Comparison of ENCODE assay signal across 8 mouse cellular contexts in genomic region chr14:118088437-118089207, GRCm38 (mm10). TPM values are rescaled to one million over a fixed set of nuclear protein-coding genes. Genes with fewer than 3 reads are reported as not detected.
DNase-seq lines count a peak whose midpoint lies in the region; ATAC-seq and TF ChIP-seq lines count a peak whose summit lies in the region.

No protein-coding gene starts in this region.

- peak; percentile 31 to 41 for DNase-seq in adrenal gland, postnatal 36 days
- no peak for DNase-seq in adrenal gland, postnatal 25 days
- no peak for DNase-seq in forebrain, embryonic 11.5 days (ENCODE audit: low spot score)
- DNase-seq in ovary, adult 18-20 months (ENCODE audit: low spot score), result no peak
- DNase-seq in natural killer cell, adult 2 months (ENCODE audit: low spot score in 2 of 2), result no peak

- peak; percentile 63 for ATAC-seq in forebrain, embryonic 11.5 days (replicated peaks; ENCODE audit: low FRiP score)
- peak; percentile 77 for ATAC-seq in intestine, embryonic 15.5 days
- ATAC-seq in megakaryocyte progenitor cell, adult 5-6 weeks (replicated peaks; ENCODE audit: poor library complexity), result peak; percentile 69

- peak overlapping the region; percentile 89 for H3K4me3 ChIP-seq in ES-Bruce4 (ENCODE audit: low read depth, low read length)
- H3K4me3 ChIP-seq in forebrain, embryonic 11.5 days (ENCODE audit: low read depth, low read length), result peak overlapping the region; percentile 62
- H3K4me3 ChIP-seq in intestine, embryonic 15.5 days (replicated peaks), result peak overlapping the region; percentile 53

- H3K4me1 ChIP-seq in ES-Bruce4 (ENCODE audit: control insufficient read depth, insufficient read depth, low read length), result no peaks in the 10 kb centered on the region
- 0 out of 2 replicates have a peak, but pooled peaks cover 3% of the 10 kb centered on the region for H3K4me1 ChIP-seq in forebrain, embryonic 11.5 days (replicated peaks; ENCODE audit: control insufficient read depth, insufficient read depth, low read length)
- 0 out of 2 replicates have a peak, but pooled peaks cover 3% of the 10 kb centered on the region for H3K4me1 ChIP-seq in intestine, embryonic 15.5 days (replicated peaks)

- no peak for TF ChIP-seq CTCF in ES-Bruce4 (IDR thresholded peaks at IDR 0.05; ENCODE audit: low read depth, low read length)

- TF ChIP-seq EP300 in ES-Bruce4 (IDR thresholded peaks at IDR 0.05; ENCODE audit: insufficient read depth, low read depth, low read length), result no peak

- H3K36me3 ChIP-seq in ES-Bruce4 (ENCODE audit: control insufficient read depth, insufficient read depth, low read length, poor library complexity, severe bottlenecking), result no peaks in the 10 kb centered on the region
- no peaks in the 10 kb centered on the region for H3K36me3 ChIP-seq in forebrain, embryonic 11.5 days (ENCODE audit: control insufficient read depth, insufficient read depth, low read length)
- H3K36me3 ChIP-seq in intestine, embryonic 15.5 days, result no peaks in the 10 kb centered on the region

- H3K27me3 ChIP-seq in ES-Bruce4 (ENCODE audit: control insufficient read depth, insufficient read depth, low read length, poor library complexity, severe bottlenecking), result no peaks in the 10 kb centered on the region
- H3K27me3 ChIP-seq in forebrain, embryonic 11.5 days (ENCODE audit: control insufficient read depth, insufficient read depth, low read length), result peaks cover under 1% of the 10 kb centered on the region; the same call in 1 of the 2 replicates
- no peaks in the 10 kb centered on the region for H3K27me3 ChIP-seq in intestine, embryonic 15.5 days (replicated peaks)

- no peak for TF ChIP-seq POLR2A in ES-Bruce4 (IDR thresholded peaks at IDR 0.05; ENCODE audit: insufficient read depth, low read length)

- H3K9ac ChIP-seq in ES-Bruce4 (ENCODE audit: low read depth, poor library complexity, severe bottlenecking), result peak overlapping the region; percentile 49
- H3K9ac ChIP-seq in forebrain, embryonic 11.5 days (ENCODE audit: low read length), result peak overlapping the region; percentile 64
- peak overlapping the region; percentile 58 for H3K9ac ChIP-seq in intestine, embryonic 15.5 days

- 9% methylated on average over 22 of the region's 22 CpGs for WGBS in forebrain, embryonic 11.5 days
- WGBS in intestine, embryonic 15.5 days, result 10% methylated on average over 22 of the region's 22 CpGs

- no peaks in the 10 kb centered on the region for H3K9me3 ChIP-seq in ES-Bruce4 (replicated peaks; ENCODE audit: control insufficient read depth, insufficient read depth, low read length, poor library complexity, severe bottlenecking)
- H3K9me3 ChIP-seq in forebrain, embryonic 11.5 days (ENCODE audit: control insufficient read depth, low read length), result no peaks in the 10 kb centered on the region
- no peaks in the 10 kb centered on the region for H3K9me3 ChIP-seq in intestine, embryonic 15.5 days

- H3K4me2 ChIP-seq in forebrain, embryonic 11.5 days (ENCODE audit: low read depth, low read length, severe bottlenecking), result peak overlapping the region; percentile 69
- H3K4me2 ChIP-seq in intestine, embryonic 15.5 days (replicated peaks), result peak overlapping the region; percentile 73

- no peak overlapping the region for H3K27ac ChIP-seq in ES-Bruce4 (ENCODE audit: insufficient read depth, low read length)
- H3K27ac ChIP-seq in forebrain, embryonic 11.5 days (ENCODE audit: low read depth, low read length), result no peak overlapping the region; the same call in 1 of the 2 replicates
- H3K27ac ChIP-seq in intestine, embryonic 15.5 days, result peak overlapping the region; percentile 79

RNA-seq across cellular contexts. Expression of gene Dct, which starts 36.6 kb away (rescaled TPM):
- total RNA-seq in adrenal gland, postnatal 36 days (2021), result under 1 TPM in 1 of 2 experiments, not detected in 1; 0.20 TPM
- total RNA-seq in adrenal gland, postnatal 25 days (2021), result 0.24 TPM in 1 of 2 replicates, not detected in the other
- polyA plus RNA-seq in ES-Bruce4 (2011; ENCODE audit: insufficient read depth, insufficient read length, low read depth, missing spikeins), result not detected in 2 replicates
- polyA plus RNA-seq in forebrain, embryonic 11.5 days (2014; fragmentation: Nextera tagmentation; extraction: Ambion mirVana), result 8.5 and 9.7 TPM in 2 replicates
- polyA plus RNA-seq in intestine, embryonic 15.5 days (2015; fragmentation: Nextera tagmentation; extraction: Ambion mirVana), result 1.4 and 1.5 TPM in 2 replicates
- total RNA-seq in megakaryocyte progenitor cell, adult 5-6 weeks (2015), result 0.10 TPM in 1 of 2 replicates, not detected in the other
- total RNA-seq in megakaryocyte progenitor cell, adult 5-6 weeks (2017), result 0.10 TPM in 1 of 2 replicates, not detected in the other

RNA-seq across cellular contexts. Expression of gene Tgds, which starts 43.9 kb away (rescaled TPM):
- total RNA-seq in adrenal gland, postnatal 36 days (2021), result 10 to 100 TPM; 17.6 to 24.9 TPM
- total RNA-seq in adrenal gland, postnatal 25 days (2021), result 22.2 and 26.8 TPM in 2 replicates
- polyA plus RNA-seq in ES-Bruce4 (2011; ENCODE audit: insufficient read depth, insufficient read length, low read depth, missing spikeins), result 34.5 and 34.9 TPM in 2 replicates
- polyA plus RNA-seq in forebrain, embryonic 11.5 days (2014; fragmentation: Nextera tagmentation; extraction: Ambion mirVana), result 27.6 and 30.3 TPM in 2 replicates
- 30.2 and 34.0 TPM in 2 replicates for polyA plus RNA-seq in intestine, embryonic 15.5 days (2015; fragmentation: Nextera tagmentation; extraction: Ambion mirVana)
- total RNA-seq in megakaryocyte progenitor cell, adult 5-6 weeks (2015), result 22.9 and 23.3 TPM in 2 replicates
- total RNA-seq in megakaryocyte progenitor cell, adult 5-6 weeks (2017), result 20.2 TPM in 2 replicates

RNA-seq across cellular contexts. Expression of gene Gpr180, which starts 48.3 kb away (rescaled TPM):
- 10 to 100 TPM; 28.2 to 31.9 TPM for total RNA-seq in adrenal gland, postnatal 36 days (2021)
- total RNA-seq in adrenal gland, postnatal 25 days (2021), result 25.0 and 29.5 TPM in 2 replicates
- polyA plus RNA-seq in ES-Bruce4 (2011; ENCODE audit: insufficient read depth, insufficient read length, low read depth, missing spikeins), result 17.3 and 17.9 TPM in 2 replicates
- polyA plus RNA-seq in forebrain, embryonic 11.5 days (2014; fragmentation: Nextera tagmentation; extraction: Ambion mirVana), result 36.2 and 39.3 TPM in 2 replicates
- 47.3 and 49.0 TPM in 2 replicates for polyA plus RNA-seq in intestine, embryonic 15.5 days (2015; fragmentation: Nextera tagmentation; extraction: Ambion mirVana)
- 15.5 and 16.2 TPM in 2 replicates for total RNA-seq in megakaryocyte progenitor cell, adult 5-6 weeks (2015)
- 12.2 and 14.1 TPM in 2 replicates for total RNA-seq in megakaryocyte progenitor cell, adult 5-6 weeks (2017)

Comparison
In these comparisons a context has a peak if more than half of its experiments do, and no peak if none do; other contexts are left out.
1. DNase-seq: peak in adrenal gland, postnatal 36 days (2 of 2); none in adrenal gland, postnatal 25 days (single experiment), forebrain, embryonic 11.5 days (single experiment), ovary, adult 18-20 months (single experiment) and natural killer cell, adult 2 months (0 of 2).
2. Peak in every context shown above with its lines, with median percentiles within 50 percentile points of each other: H3K4me3 ChIP-seq, H3K9ac ChIP-seq and ATAC-seq.